Mouse (Mus musculus): ENCODE data around the gene Ripk1. TPM values are rescaled to one million over a fixed set of nuclear protein-coding genes. Genes with fewer than 3 reads are reported as not detected.

Gene Ripk1
- polyA plus RNA-seq (2012; fragmentation: generic; extraction: Trizol): 10 to 100 TPM in 1 of 2 experiments, 1 to 10 TPM in 1; 1.9 to 14.3 TPM

DNA sequence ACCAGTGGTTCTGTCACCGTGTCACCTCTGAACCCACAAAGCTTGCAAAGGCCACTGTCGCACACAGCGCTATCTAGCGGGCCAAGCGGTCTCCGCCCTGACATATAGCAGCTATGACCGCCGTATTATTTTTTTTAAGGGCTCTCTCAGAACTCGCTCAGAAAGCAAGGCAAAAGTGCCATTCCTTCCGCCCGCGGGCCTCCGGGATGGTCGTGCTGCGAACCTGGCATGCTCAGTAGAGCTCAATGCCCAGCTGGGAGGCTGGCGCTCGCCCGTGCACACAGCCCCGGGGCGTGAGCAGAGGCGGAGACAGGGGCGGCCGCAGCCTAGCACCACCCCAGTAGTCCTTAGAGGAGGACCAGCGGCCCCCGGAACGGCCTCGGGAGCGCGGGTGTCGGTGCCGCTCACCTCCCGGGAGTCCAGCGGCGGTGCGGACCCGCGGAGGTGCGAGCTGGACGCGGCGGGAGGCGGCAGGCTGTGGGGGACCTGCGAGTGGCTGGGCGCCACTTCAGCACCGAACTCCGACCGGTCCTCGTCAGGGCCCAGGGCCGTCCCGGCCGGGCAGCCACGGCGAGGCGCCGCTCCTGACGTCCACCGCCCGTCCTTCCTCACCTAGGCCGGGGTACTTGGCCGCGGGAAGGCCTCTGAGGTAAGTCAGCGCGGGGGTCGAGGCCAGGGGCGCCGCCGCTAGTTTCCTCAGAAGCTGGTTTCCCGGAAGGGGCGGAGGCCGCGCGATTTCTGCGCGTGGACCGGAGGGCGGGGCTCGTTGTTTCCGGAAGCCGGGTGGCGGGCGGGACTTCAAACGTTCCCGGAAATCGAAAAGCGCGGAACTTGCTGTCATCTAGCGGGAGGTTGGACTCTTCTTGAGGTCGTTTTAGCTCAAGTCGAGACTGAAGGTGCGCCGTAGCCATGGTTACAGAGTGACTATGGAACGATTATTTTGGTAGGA, at the start of gene Ripk1, which contains the start of gene Serpinb6a:
Ripk1 (plus strand) TSS at position 306 of the 949 bp plus-strand sequence.
Serpinb6a (minus strand) TSS at position 737 of the 949 bp plus-strand sequence.

GRCm38 (mm10) chr13:33964206-33965046, 37.7 kb upstream of the Ripk1 start, which contains the start of gene Nqo2:
TSS of gene Nqo2 (plus strand) at chr13:33964687.

DNA sequence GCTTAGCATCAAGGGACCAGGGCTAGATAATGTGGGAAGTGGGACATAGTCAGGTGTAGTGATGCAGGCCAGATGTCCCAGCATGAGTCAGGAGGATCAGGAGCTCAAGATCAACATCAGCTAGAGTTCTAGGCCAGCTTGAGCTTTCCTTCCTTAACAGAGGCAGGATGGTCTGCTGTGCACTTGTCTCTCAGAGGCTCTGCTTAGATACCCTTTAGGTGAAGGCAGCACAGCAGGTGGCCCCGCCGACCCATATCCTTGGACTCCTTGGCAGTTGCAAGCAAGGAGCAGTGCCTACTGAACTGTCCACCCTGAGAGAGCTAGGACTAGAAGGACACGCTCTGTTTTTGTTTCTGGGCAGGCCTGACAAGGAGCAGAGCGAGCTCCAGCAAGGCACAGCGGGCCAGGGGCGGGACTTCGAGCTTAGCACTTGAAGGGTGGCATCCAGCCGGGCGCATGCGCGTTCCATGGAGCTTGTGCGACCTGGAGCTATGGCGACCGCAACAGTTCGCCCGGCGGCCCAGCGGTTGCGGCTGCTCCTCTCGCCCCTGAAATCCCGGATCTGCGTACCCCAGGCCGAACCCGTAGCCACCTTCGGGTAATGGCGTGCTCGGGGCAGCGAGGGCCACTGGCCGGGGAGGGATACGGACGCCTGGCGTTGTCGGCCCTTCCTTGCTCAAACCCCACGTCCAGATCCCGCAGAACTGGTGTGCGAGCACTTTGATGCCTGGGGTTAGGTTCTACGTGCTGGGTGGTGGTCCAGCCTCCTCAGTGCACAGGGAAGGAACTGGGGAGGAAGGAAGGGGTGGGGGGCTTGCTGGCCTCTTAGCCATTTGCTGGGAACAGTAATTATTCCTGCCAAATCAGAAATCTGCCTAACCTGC, 35.3 kb downstream of the Ripk1 start, which contains the start of gene Bphl:
Bphl (plus strand) TSS at position 426 of the 884 bp plus-strand sequence.

DNA sequence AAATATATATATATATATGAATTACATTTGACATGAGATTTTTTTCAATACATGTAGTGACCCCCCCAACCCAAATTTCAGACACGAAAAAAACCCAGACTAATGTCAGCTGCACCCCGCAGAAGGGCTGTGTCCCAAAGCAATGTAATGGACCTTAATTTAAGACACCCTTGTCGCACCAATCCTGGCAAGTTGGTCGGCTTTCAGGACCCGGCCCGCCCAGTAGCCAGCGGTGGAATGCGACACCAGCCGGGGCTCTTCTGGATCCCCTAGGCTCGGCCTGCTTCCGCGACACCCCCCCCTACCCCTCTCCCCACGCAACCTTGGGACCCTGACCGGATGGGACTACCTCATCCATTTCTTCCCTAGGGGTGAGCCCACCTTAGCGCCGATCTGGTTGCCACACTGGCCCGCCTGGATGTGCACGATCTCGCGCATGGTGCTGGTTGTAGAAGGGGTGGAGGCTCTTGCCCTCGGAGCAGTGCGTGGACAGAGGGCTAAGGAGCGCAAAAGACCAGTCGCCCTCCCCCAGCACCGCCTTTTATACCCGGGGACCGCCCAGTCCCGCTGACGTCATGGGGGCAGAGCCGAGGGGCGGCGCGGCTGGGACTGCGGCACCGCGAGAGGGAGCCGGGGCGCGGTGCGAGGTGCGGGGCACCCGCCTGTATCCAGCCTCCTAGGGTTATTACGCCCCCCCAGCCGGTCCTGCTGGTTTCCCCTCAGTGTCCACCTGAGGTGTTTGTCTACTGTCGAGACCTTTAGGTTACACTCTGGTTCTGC, 75.5 kb downstream of the Ripk1 start, which contains the start of gene Tubb2a:
Tubb2a (minus strand) TSS at position 516 of the 780 bp plus-strand sequence.

Other genes starting within 250 kb of the Ripk1 start
- not detected for gene Serpinb6e, start 159.0 kb upstream of the Ripk1 start, polyA plus RNA-seq (2012; fragmentation: generic; extraction: Trizol)
- gene Serpinb6c, start 96.7 kb upstream of the Ripk1 start, polyA plus RNA-seq (2012; fragmentation: generic; extraction: Trizol): not detected
- 10 to 100 TPM; 14.2 to 21.7 TPM for gene Nqo2, start 37.7 kb upstream of the Ripk1 start, polyA plus RNA-seq (2012; fragmentation: generic; extraction: Trizol)
- 100 to 1,000 TPM; 126 to 299 TPM for gene Serpinb6a, start 431 bp downstream of the Ripk1 start, polyA plus RNA-seq (2012; fragmentation: generic; extraction: Trizol)
- gene Bphl, start 35.2 kb downstream of the Ripk1 start, polyA plus RNA-seq (2012; fragmentation: generic; extraction: Trizol): 10 to 100 TPM; 15.9 to 71.6 TPM
- 100 to 1,000 TPM; 113 to 426 TPM for gene Tubb2a, start 75.6 kb downstream of the Ripk1 start, polyA plus RNA-seq (2012; fragmentation: generic; extraction: Trizol)
- gene Tubb2b, start 128.1 kb downstream of the Ripk1 start, polyA plus RNA-seq (2012; fragmentation: generic; extraction: Trizol): 1 to 10 TPM in 1 of 2 experiments, under 1 TPM in 1; 0.36 to 2.4 TPM
- gene Psmg4, start 160.6 kb downstream of the Ripk1 start, polyA plus RNA-seq (2012; fragmentation: generic; extraction: Trizol): 100 to 1,000 TPM; 192 to 205 TPM